Mouse (Mus musculus) heart, adult 9 months (tissue): ENCODE results near the gene Zfp239.
"Not testable (repeated sequence)": the region's sequence is repeated elsewhere in the genome, so short reads cannot be mapped to it uniquely, and the experiment has no call there.

Source experiments
- DNase-seq, 2 experiments: peaks; one replicate each; pipeline ENCODE4 v3.0.0; 2022; ENCODE audit warnings: low spot score in 2 of 2

The Zfp239 gene

GRCm38 (mm10) chr6:117861848-117862247 is at the start of gene Zfp239:
Gene Zfp239, plus strand, starts transcription at chr6:117862100.
- no peak for DNase-seq

GRCm38 (mm10) chr6:117814681-117815080 is 47.2 kb upstream of the Zfp239 start:
- no peak for DNase-seq

- no peak for DNase-seq
These were observed 44.8 kb upstream of the Zfp239 start for GRCm38 (mm10) chr6:117817108-117817541.

- DNase-seq, result no peak
These were observed 41.6 kb upstream of the Zfp239 start for GRCm38 (mm10) chr6:117820327-117820726.

- DNase-seq, result peak; percentile 35 to 60
These were observed 36.5 kb upstream of the Zfp239 start for GRCm38 (mm10) chr6:117825369-117825768.

GRCm38 (mm10) chr6:117828273-117828672 is 33.6 kb upstream of the Zfp239 start:
- peak; percentile 21 to 37 for DNase-seq

- peak; percentile 88 to 91 for DNase-seq
These were observed 21.0 kb upstream of the Zfp239 start, which contains the start of gene Zfp637 for GRCm38 (mm10) chr6:117840686-117841510. Gene Zfp637, plus strand, starts transcription at chr6:117841180.

- peak in 1 of 2 experiments; percentile 6 for DNase-seq
These were observed 20.4 kb upstream of the Zfp239 start for GRCm38 (mm10) chr6:117841511-117841955.

- no peak for DNase-seq
These were observed 17.3 kb upstream of the Zfp239 start for GRCm38 (mm10) chr6:117844597-117844996.

GRCm38 (mm10) chr6:117846671-117847070 is 15.2 kb upstream of the Zfp239 start:
- not testable (repeated sequence) for DNase-seq

- DNase-seq, result no peak
These were observed 14.1 kb upstream of the Zfp239 start for GRCm38 (mm10) chr6:117847772-117848171.

GRCm38 (mm10) chr6:117848577-117848976 is 13.3 kb upstream of the Zfp239 start:
- no peak for DNase-seq

GRCm38 (mm10) chr6:117851747-117852146 is 10.2 kb upstream of the Zfp239 start:
- DNase-seq, result no peak

GRCm38 (mm10) chr6:117857990-117858389 is 3.9 kb upstream of the Zfp239 start:
- no peak for DNase-seq

- no peak for DNase-seq
These were observed 565 bp downstream of the Zfp239 start for GRCm38 (mm10) chr6:117862465-117862864.

GRCm38 (mm10) chr6:117862899-117863620 is 1.2 kb downstream of the Zfp239 start:
- DNase-seq, result peak; percentile 15 to 16

- no peak for DNase-seq
These were observed 1.9 kb downstream of the Zfp239 start for GRCm38 (mm10) chr6:117863751-117864150.

GRCm38 (mm10) chr6:117868187-117868586 is 6.3 kb downstream of the Zfp239 start:
- no peak for DNase-seq

- DNase-seq, result no peak
These were observed 9.1 kb downstream of the Zfp239 start for GRCm38 (mm10) chr6:117871034-117871433.

GRCm38 (mm10) chr6:117873450-117873849 is 11.6 kb downstream of the Zfp239 start:
- DNase-seq, result not testable (repeated sequence)

GRCm38 (mm10) chr6:117874621-117875281 is 12.9 kb downstream of the Zfp239 start:
- no peak for DNase-seq
